Mouse (Mus musculus): ENCODE results near the gene Psmb6.

- TF ChIP-seq GATA1 (IDR thresholded peaks at IDR 0.05; ENCODE audit: low read length) (no peak), TAL1 (IDR thresholded peaks at IDR 0.05; ENCODE audit: low read length) (no peak)
Measured at GRCm38 (mm10) chr11:70528610-70529009, 3.4 kb downstream of the Psmb6 start.
